Mouse (Mus musculus): Measurements from ENCODE around the gene Rc3h1. TPM values are rescaled to one million over a fixed set of nuclear protein-coding genes. Genes with fewer than 3 reads are reported as not detected.
A peak's percentile ranks its signal among the peaks of the same experiment; 100 is the strongest.

Rc3h1 gene
- polyA plus RNA-seq, 1 experiment from 2014 or later, result 8.4 TPM

DNA sequence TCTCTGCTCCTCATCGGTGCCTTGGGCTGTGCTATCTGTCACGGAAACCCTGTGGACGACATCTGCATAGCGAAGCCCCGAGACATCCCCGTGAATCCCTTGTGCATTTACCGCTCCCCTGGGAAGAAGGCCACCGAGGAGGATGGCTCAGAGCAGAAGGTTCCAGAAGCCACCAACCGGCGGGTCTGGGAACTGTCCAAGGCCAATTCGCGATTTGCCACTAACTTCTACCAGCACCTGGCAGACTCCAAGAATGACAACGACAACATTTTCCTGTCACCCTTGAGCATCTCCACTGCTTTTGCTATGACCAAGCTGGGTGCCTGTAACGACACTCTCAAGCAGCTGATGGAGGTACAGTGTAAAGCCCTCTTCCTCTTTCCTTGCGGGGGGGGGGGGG lies 83.2 kb downstream of the Rc3h1 start:
- Histone ChIP-seq H3K27me3 (ENCODE audit: control insufficient read depth, insufficient read depth, low read length) (no peaks in the 10 kb centered on the region), H3K9ac (ENCODE audit: low read length) (no peak overlapping the region), H3K4me1 (ENCODE audit: control insufficient read depth, insufficient read depth, low read length) (no peaks in the 10 kb centered on the region), H3K27ac (replicated peaks; ENCODE audit: low read depth, low read length) (no peak overlapping the region), H3K4me3 (ENCODE audit: low read depth, low read length) (no peak overlapping the region), H3K4me2 (ENCODE audit: low read depth, severe bottlenecking) (no peak overlapping the region), H3K9me3 (ENCODE audit: control insufficient read depth, low read length) (no peaks in the 10 kb centered on the region), H3K36me3 (ENCODE audit: control insufficient read depth, insufficient read depth, low read length) (no peaks in the 10 kb centered on the region)
- no peak for DNase-seq (ENCODE audit: low spot score)
- 89% methylated on average over 15 of the region's 15 CpGs for WGBS
- ATAC-seq (ENCODE audit: insufficient number of reproducible peaks, low FRiP score, low TSS enrichment, low read depth), result no peak

- 82% methylated on average over 6 of the region's 6 CpGs for WGBS
- H3K9ac ChIP-seq (ENCODE audit: low read length), result no peak overlapping the region
- no peak overlapping the region for H3K4me2 ChIP-seq (ENCODE audit: low read depth, severe bottlenecking)
- H3K9me3 ChIP-seq (ENCODE audit: control insufficient read depth, low read length), result no peaks in the 10 kb centered on the region
- H3K4me3 ChIP-seq (ENCODE audit: low read depth, low read length), result no peak overlapping the region
- no peaks in the 10 kb centered on the region for H3K27me3 ChIP-seq (ENCODE audit: control insufficient read depth, insufficient read depth, low read length)
- no peaks in the 10 kb centered on the region for H3K36me3 ChIP-seq (ENCODE audit: control insufficient read depth, insufficient read depth, low read length)
- H3K4me1 ChIP-seq (ENCODE audit: control insufficient read depth, insufficient read depth, low read length), result no peaks in the 10 kb centered on the region
- ATAC-seq (ENCODE audit: insufficient number of reproducible peaks, low FRiP score, low TSS enrichment, low read depth) (no peak), DNase-seq (ENCODE audit: low spot score) (no peak)
- H3K27ac ChIP-seq (replicated peaks; ENCODE audit: low read depth, low read length), result no peak overlapping the region
Measured at GRCm38 (mm10) chr1:160993851-160994250, 87.6 kb downstream of the Rc3h1 start.

- WGBS, result 67% methylated on average over 4 of the region's 4 CpGs
- DNase-seq (ENCODE audit: low spot score) (no peak), ATAC-seq (ENCODE audit: insufficient number of reproducible peaks, low FRiP score, low TSS enrichment, low read depth) (no peak)
- no peak overlapping the region for H3K9ac ChIP-seq (ENCODE audit: low read length)
- H3K4me3 ChIP-seq (ENCODE audit: low read depth, low read length), result no peak overlapping the region
- H3K9me3 ChIP-seq (ENCODE audit: control insufficient read depth, low read length), result no peaks in the 10 kb centered on the region
- no peak overlapping the region for H3K4me2 ChIP-seq (ENCODE audit: low read depth, severe bottlenecking)
- peaks cover 4% of the 10 kb centered on the region; the same call in 1 of the 2 replicates for H3K36me3 ChIP-seq (ENCODE audit: control insufficient read depth, insufficient read depth, low read length)
- H3K27ac ChIP-seq (replicated peaks; ENCODE audit: low read depth, low read length), result no peak overlapping the region
- no peaks in the 10 kb centered on the region for H3K27me3 ChIP-seq (ENCODE audit: control insufficient read depth, insufficient read depth, low read length)
- no peaks in the 10 kb centered on the region for H3K4me1 ChIP-seq (ENCODE audit: control insufficient read depth, insufficient read depth, low read length)
Measured at GRCm38 (mm10) chr1:161004942-161005341, 98.7 kb downstream of the Rc3h1 start.

DNA sequence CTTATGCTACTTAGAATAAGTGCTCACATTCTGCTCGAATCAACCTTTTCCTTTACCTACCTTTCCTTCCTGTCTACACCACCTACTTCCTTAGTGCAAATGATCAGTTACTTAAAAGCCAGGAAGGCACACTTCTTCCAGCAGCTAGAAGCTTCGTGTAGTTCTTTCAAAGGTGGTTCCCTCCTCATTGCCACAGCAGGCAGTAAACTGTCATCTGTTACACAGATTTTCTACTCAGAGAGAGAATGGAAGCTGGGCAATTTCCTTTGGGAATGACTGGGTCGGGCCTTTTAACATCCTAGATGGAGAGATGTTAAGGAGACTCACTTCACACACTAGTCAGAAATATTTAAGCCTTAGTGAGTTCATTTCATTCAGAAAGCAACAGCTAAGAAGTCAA lies 99.3 kb downstream of the Rc3h1 start:
- Histone ChIP-seq H3K36me3 (ENCODE audit: control insufficient read depth, insufficient read depth, low read length) (peaks cover 4% of the 10 kb centered on the region; the same call in 1 of the 2 replicates), H3K4me1 (ENCODE audit: control insufficient read depth, insufficient read depth, low read length) (no peaks in the 10 kb centered on the region), H3K27ac (replicated peaks; ENCODE audit: low read depth, low read length) (0 out of 2 replicates have a peak overlapping the region, but pooled peaks have one; percentile 14), H3K4me2 (ENCODE audit: low read depth, severe bottlenecking) (no peak overlapping the region), H3K27me3 (ENCODE audit: control insufficient read depth, insufficient read depth, low read length) (no peaks in the 10 kb centered on the region), H3K4me3 (ENCODE audit: low read depth, low read length) (no peak overlapping the region), H3K9me3 (ENCODE audit: control insufficient read depth, low read length) (no peaks in the 10 kb centered on the region), H3K9ac (ENCODE audit: low read length) (no peak overlapping the region)
- DNase-seq (ENCODE audit: low spot score) (no peak), ATAC-seq (ENCODE audit: insufficient number of reproducible peaks, low FRiP score, low TSS enrichment, low read depth) (no peak)
- 52% methylated on average over 3 of the region's 3 CpGs for WGBS

- Histone ChIP-seq H3K4me1 (ENCODE audit: control insufficient read depth, insufficient read depth, low read length) (no peaks in the 10 kb centered on the region), H3K27me3 (ENCODE audit: control insufficient read depth, insufficient read depth, low read length) (no peaks in the 10 kb centered on the region), H3K9me3 (ENCODE audit: control insufficient read depth, low read length) (no peaks in the 10 kb centered on the region), H3K4me3 (ENCODE audit: low read depth, low read length) (no peak overlapping the region), H3K4me2 (ENCODE audit: low read depth, severe bottlenecking) (no peak overlapping the region), H3K27ac (replicated peaks; ENCODE audit: low read depth, low read length) (no peak overlapping the region), H3K36me3 (ENCODE audit: control insufficient read depth, insufficient read depth, low read length) (peaks cover 4% of the 10 kb centered on the region; the same call in 1 of the 2 replicates), H3K9ac (ENCODE audit: low read length) (no peak overlapping the region)
- no peak for DNase-seq (ENCODE audit: low spot score)
- 83% methylated on average over 5 of the region's 5 CpGs for WGBS
- no peak for ATAC-seq (ENCODE audit: insufficient number of reproducible peaks, low FRiP score, low TSS enrichment, low read depth)
Measured at GRCm38 (mm10) chr1:161006471-161006870, 100.3 kb downstream of the Rc3h1 start.

DNA sequence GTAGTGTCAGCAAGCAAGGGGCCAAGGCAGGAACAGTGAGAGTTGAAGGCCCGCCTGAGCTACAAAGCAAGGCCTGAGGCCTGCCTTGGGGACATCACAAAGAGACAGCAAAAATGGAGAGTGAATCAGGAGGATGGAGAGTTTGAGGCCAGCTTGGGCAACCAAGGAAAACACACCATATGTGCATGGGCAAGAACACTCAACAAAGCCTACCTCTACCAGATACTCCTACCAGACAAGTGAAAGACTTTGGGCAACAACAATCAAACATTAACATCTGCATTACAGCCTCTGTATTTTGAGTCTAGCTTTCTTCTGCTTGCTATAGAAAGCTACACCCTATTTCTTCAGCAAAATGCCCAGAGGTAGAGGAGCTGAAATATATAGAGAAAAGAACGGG lies 101.8 kb downstream of the Rc3h1 start:
- H3K4me2 ChIP-seq (ENCODE audit: low read depth, severe bottlenecking), result no peak overlapping the region
- ATAC-seq (ENCODE audit: insufficient number of reproducible peaks, low FRiP score, low TSS enrichment, low read depth) (no peak), DNase-seq (ENCODE audit: low spot score) (no peak)
- no peaks in the 10 kb centered on the region for H3K4me1 ChIP-seq (ENCODE audit: control insufficient read depth, insufficient read depth, low read length)
- no peaks in the 10 kb centered on the region for H3K27me3 ChIP-seq (ENCODE audit: control insufficient read depth, insufficient read depth, low read length)
- no peak overlapping the region for H3K9ac ChIP-seq (ENCODE audit: low read length)
- peaks cover 4% of the 10 kb centered on the region; the same call in 1 of the 2 replicates for H3K36me3 ChIP-seq (ENCODE audit: control insufficient read depth, insufficient read depth, low read length)
- H3K27ac ChIP-seq (replicated peaks; ENCODE audit: low read depth, low read length), result no peak overlapping the region
- 96% methylated on average over 2 of the region's 2 CpGs for WGBS
- H3K4me3 ChIP-seq (ENCODE audit: low read depth, low read length), result no peak overlapping the region
- H3K9me3 ChIP-seq (ENCODE audit: control insufficient read depth, low read length), result no peaks in the 10 kb centered on the region

DNA sequence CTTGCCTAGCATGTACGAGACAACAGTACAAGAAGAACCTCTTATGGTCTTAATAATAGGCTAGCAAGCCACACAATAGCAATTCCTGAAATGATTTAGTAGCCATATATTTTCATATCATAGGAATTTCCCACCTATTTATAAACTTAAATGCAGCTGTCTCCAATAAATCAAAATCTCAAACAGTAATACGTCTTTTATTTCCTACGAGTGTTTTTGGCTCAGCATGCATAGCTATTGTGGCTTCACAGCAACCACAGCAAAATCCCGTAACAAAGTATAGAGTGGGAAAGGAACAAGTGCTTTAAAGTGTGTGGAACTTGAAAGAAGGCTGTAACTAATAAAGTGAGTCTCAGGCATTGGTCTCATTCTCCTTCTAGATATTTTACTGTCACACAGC lies 104.2 kb downstream of the Rc3h1 start:
- H3K27ac ChIP-seq (replicated peaks; ENCODE audit: low read depth, low read length), result no peak overlapping the region
- DNase-seq (ENCODE audit: low spot score) (no peak), ATAC-seq (ENCODE audit: insufficient number of reproducible peaks, low FRiP score, low TSS enrichment, low read depth) (no peak)
- no peaks in the 10 kb centered on the region for H3K4me1 ChIP-seq (ENCODE audit: control insufficient read depth, insufficient read depth, low read length)
- H3K9me3 ChIP-seq (ENCODE audit: control insufficient read depth, low read length), result no peaks in the 10 kb centered on the region
- no peaks in the 10 kb centered on the region for H3K27me3 ChIP-seq (ENCODE audit: control insufficient read depth, insufficient read depth, low read length)
- WGBS, result 88% methylated on average over 4 of the region's 4 CpGs
- no peak overlapping the region for H3K9ac ChIP-seq (ENCODE audit: low read length)
- H3K4me3 ChIP-seq (ENCODE audit: low read depth, low read length), result no peak overlapping the region
- H3K4me2 ChIP-seq (ENCODE audit: low read depth, severe bottlenecking), result no peak overlapping the region
- peaks cover 2% of the 10 kb centered on the region; the same call in 1 of the 2 replicates for H3K36me3 ChIP-seq (ENCODE audit: control insufficient read depth, insufficient read depth, low read length)

DNA sequence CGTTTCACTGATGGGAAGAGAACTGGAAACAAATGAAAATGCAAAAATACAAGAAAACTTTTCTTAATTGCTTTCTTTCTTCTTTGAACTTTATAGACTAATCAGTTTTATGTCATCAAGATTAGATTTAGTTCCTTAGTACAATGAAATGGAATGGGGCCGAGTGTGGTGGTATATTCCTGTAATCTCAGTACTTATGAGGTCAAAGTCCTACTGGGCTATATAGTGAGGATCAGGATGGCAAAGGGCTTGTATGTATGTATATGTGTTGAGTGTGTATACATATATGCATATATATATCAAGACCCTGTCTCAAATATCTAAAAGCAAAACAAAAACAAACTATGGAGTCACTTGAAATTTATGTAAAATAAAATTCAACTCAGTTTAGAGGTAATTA lies 110.2 kb downstream of the Rc3h1 start:
- 84% methylated on average over 2 of the region's 2 CpGs for WGBS
- no peak overlapping the region for H3K4me3 ChIP-seq (ENCODE audit: low read depth, low read length)
- H3K4me2 ChIP-seq (ENCODE audit: low read depth, severe bottlenecking), result no peak overlapping the region
- no peak overlapping the region for H3K27ac ChIP-seq (replicated peaks; ENCODE audit: low read depth, low read length)
- DNase-seq (ENCODE audit: low spot score), result no peak
- H3K9ac ChIP-seq (ENCODE audit: low read length), result no peak overlapping the region
- H3K36me3 ChIP-seq (ENCODE audit: control insufficient read depth, insufficient read depth, low read length), result peaks cover 2% of the 10 kb centered on the region; the same call in 1 of the 2 replicates
- no peaks in the 10 kb centered on the region for H3K4me1 ChIP-seq (ENCODE audit: control insufficient read depth, insufficient read depth, low read length)
- no peaks in the 10 kb centered on the region for H3K27me3 ChIP-seq (ENCODE audit: control insufficient read depth, insufficient read depth, low read length)
- no peak for ATAC-seq (ENCODE audit: insufficient number of reproducible peaks, low FRiP score, low TSS enrichment, low read depth)
- no peaks in the 10 kb centered on the region for H3K9me3 ChIP-seq (ENCODE audit: control insufficient read depth, low read length)

DNA sequence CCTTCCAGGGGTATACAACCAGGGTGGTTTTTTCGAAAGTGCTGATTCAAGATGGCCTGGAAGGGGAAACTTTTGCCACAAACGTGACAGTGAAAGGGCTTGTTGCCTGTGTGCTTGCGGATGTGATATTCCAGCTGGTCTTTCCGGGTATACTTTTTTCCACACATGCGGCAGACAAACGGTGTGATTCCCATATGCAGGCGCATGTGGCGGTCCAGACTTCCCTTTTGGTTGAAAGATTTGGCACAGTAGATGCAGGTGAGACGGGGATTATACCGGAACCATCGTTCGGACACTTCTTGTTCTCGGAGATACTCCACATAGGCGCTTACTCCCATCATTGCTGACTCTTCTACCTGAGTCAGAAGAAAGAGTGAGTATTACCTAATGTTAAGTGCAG lies 113.8 kb downstream of the Rc3h1 start:
- H3K4me3 ChIP-seq (ENCODE audit: low read depth, low read length), result no peak overlapping the region
- H3K36me3 ChIP-seq (ENCODE audit: control insufficient read depth, insufficient read depth, low read length), result peaks cover 2% of the 10 kb centered on the region; the same call in 1 of the 2 replicates
- H3K4me1 ChIP-seq (ENCODE audit: control insufficient read depth, insufficient read depth, low read length), result no peaks in the 10 kb centered on the region
- no peaks in the 10 kb centered on the region for H3K27me3 ChIP-seq (ENCODE audit: control insufficient read depth, insufficient read depth, low read length)
- no peak for DNase-seq (ENCODE audit: low spot score)
- WGBS, result 95% methylated on average over 14 of the region's 14 CpGs
- no peak overlapping the region for H3K4me2 ChIP-seq (ENCODE audit: low read depth, severe bottlenecking)
- H3K9me3 ChIP-seq (ENCODE audit: control insufficient read depth, low read length), result no peaks in the 10 kb centered on the region
- no peak overlapping the region for H3K9ac ChIP-seq (ENCODE audit: low read length)
- ATAC-seq (ENCODE audit: insufficient number of reproducible peaks, low FRiP score, low TSS enrichment, low read depth), result no peak
- no peak overlapping the region for H3K27ac ChIP-seq (replicated peaks; ENCODE audit: low read depth, low read length)

Measured in limb, embryonic 11.5 days (tissue).